Mouse (Mus musculus): ENCODE data around the gene Sash1. TPM values are rescaled to one million over a fixed set of nuclear protein-coding genes. Genes with fewer than 3 reads are reported as not detected.
"Not testable (repeated sequence)": the region's sequence is repeated elsewhere in the genome, so short reads cannot be mapped to it uniquely, and the experiment has no call there.

Sash1 gene
- total RNA-seq, 2 experiments from 2014 or later: 68.7 to 71.6 TPM

GRCm38 (mm10) chr10:8746082-8746696 is 139.7 kb downstream of the Sash1 start:
- no peak for DNase-seq (ENCODE audit: extremely low spot score in 1 of 2, low spot score in 2 of 2)
- intact Hi-C loops (cut with DNase I): no loop called here

- intact Hi-C loops (cut with DNase I): no loop called here
These were observed 143.0 kb downstream of the Sash1 start for GRCm38 (mm10) chr10:8742872-8743271.

GRCm38 (mm10) chr10:8741505-8741904 is 144.4 kb downstream of the Sash1 start:
- intact Hi-C loops (cut with DNase I): no loop called here
- no peak for DNase-seq (ENCODE audit: extremely low spot score in 1 of 2, low spot score in 2 of 2)

More at GRCm38 (mm10) chr10:8742872-8743271, 143.0 kb downstream of the Sash1 start:
- DNase-seq (ENCODE audit: extremely low spot score in 1 of 2, low spot score in 2 of 2): peak in 1 of 2 experiments; percentile 79

GRCm38 (mm10) chr10:8740797-8741196 is 145.1 kb downstream of the Sash1 start:
- no peak for DNase-seq (ENCODE audit: extremely low spot score in 1 of 2, low spot score in 2 of 2)
- intact Hi-C loops (cut with DNase I): no loop called here

- intact Hi-C loops (cut with DNase I): no loop called here
- DNase-seq (ENCODE audit: extremely low spot score in 1 of 2, low spot score in 2 of 2): peak in 1 of 2 experiments; percentile 57
These were observed 156.2 kb downstream of the Sash1 start for GRCm38 (mm10) chr10:8729387-8730337.

GRCm38 (mm10) chr10:8719345-8719744 is 166.5 kb downstream of the Sash1 start:
- DNase-seq (ENCODE audit: extremely low spot score in 1 of 2, low spot score in 2 of 2): no peak
- intact Hi-C loops (cut with DNase I): no loop called here

GRCm38 (mm10) chr10:8718831-8719230 is 167.0 kb downstream of the Sash1 start:
- no peak for DNase-seq (ENCODE audit: extremely low spot score in 1 of 2, low spot score in 2 of 2)
- intact Hi-C loops (cut with DNase I): no loop called here

GRCm38 (mm10) chr10:8717171-8717570 is 168.7 kb downstream of the Sash1 start:
- no peak for DNase-seq (ENCODE audit: extremely low spot score in 1 of 2, low spot score in 2 of 2)
- intact Hi-C loops (cut with DNase I): no loop called here

- intact Hi-C loops (cut with DNase I): no loop called here
These were observed 170.1 kb downstream of the Sash1 start for GRCm38 (mm10) chr10:8715679-8716284.

GRCm38 (mm10) chr10:8696636-8697035 is 189.2 kb downstream of the Sash1 start:
- intact Hi-C loops (cut with DNase I); DNase-seq (ENCODE audit: extremely low spot score in 1 of 2, low spot score in 2 of 2): not testable (repeated sequence)

More at GRCm38 (mm10) chr10:8715679-8716284, 170.1 kb downstream of the Sash1 start:
- DNase-seq (ENCODE audit: extremely low spot score in 1 of 2, low spot score in 2 of 2): peak; percentile 62 to 79

GRCm38 (mm10) chr10:8693996-8694500 is 191.8 kb downstream of the Sash1 start:
- intact Hi-C loops (cut with DNase I): no loop called here
- no peak for DNase-seq (ENCODE audit: extremely low spot score in 1 of 2, low spot score in 2 of 2)

- intact Hi-C loops (cut with DNase I): no loop called here
- no peak for DNase-seq (ENCODE audit: extremely low spot score in 1 of 2, low spot score in 2 of 2)
These were observed 192.3 kb downstream of the Sash1 start for GRCm38 (mm10) chr10:8693561-8693960.

- no peak for DNase-seq (ENCODE audit: extremely low spot score in 1 of 2, low spot score in 2 of 2)
- intact Hi-C loops (cut with DNase I): no loop called here
These were observed 193.3 kb downstream of the Sash1 start for GRCm38 (mm10) chr10:8692531-8692930.

GRCm38 (mm10) chr10:8686219-8686618 is 199.7 kb downstream of the Sash1 start:
- no peak for DNase-seq (ENCODE audit: extremely low spot score in 1 of 2, low spot score in 2 of 2)
- intact Hi-C loops (cut with DNase I): no loop called here

- no peak for DNase-seq (ENCODE audit: extremely low spot score in 1 of 2, low spot score in 2 of 2)
- intact Hi-C loops (cut with DNase I): no loop called here
These were observed 200.6 kb downstream of the Sash1 start for GRCm38 (mm10) chr10:8685269-8685668.

GRCm38 (mm10) chr10:8682900-8683299 is 203.0 kb downstream of the Sash1 start:
- peak; percentile 21 to 41 for DNase-seq (ENCODE audit: extremely low spot score in 1 of 2, low spot score in 2 of 2)
- intact Hi-C loops (cut with DNase I): no loop called here

- intact Hi-C loops (cut with DNase I): no loop called here
- DNase-seq (ENCODE audit: extremely low spot score in 1 of 2, low spot score in 2 of 2): no peak
These were observed 203.5 kb downstream of the Sash1 start for GRCm38 (mm10) chr10:8682341-8682740.

GRCm38 (mm10) chr10:8676722-8677121 is 209.1 kb downstream of the Sash1 start:
- no peak for DNase-seq (ENCODE audit: extremely low spot score in 1 of 2, low spot score in 2 of 2)
- intact Hi-C loops (cut with DNase I): no loop called here
